Mouse (Mus musculus): ENCODE measurements around the gene Klf3. TPM values are rescaled to one million over a fixed set of nuclear protein-coding genes. Genes with fewer than 3 reads are reported as not detected.

Gene Klf3
- polyA plus RNA-seq (2012; rRNA removed): 19.6 and 24.0 TPM in 2 replicates

DNA sequence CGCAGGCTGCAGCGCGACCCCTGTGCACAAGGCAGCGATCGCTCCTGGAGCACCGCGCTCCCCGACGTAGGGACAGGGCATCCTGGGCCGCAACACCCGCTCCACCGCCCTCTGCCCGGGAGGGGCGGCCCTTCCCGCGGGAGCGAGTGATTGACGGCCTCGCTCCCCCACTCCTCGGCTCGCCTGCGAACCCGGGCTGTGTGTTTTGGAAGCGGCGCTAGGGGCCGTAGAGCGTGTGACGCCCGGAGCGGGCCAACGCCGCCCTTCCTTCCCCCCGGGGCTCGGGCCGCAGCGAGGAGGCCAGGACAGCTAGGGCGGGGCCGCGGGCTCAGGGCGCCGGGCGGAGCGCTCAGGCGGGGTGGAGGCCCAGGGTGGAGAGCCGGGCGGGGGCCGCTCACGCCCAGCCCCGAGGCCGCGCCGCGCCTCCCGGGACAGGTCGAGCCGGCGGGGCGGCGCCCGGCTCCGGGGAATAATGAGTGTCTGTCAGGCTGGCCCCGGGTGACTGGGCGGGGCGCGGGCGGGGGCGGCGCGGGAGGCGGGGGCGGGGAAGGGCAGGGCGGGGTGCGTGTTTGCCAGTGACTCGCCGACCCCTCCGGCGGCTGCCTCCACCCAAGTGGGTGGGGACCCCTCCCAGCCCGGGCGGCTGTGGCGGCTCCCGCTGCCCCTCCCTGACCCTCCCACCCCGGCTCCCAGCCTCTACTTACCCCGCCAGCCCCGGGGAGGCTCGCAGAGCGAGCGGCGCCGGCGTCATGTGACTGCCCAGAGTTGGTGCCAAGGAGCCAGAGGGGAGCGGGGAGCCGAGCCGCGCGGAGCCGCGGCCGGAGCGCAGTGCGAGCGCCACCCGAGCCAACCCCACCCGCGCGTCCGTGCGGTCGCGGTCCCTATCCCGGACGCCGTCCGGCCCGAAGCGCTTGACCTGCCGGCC is at the start of gene Klf3:
TSS of gene Klf3 (plus strand) at position 594 of the 925 bp plus-strand sequence.

Other genes with a start within 250 kb of the Klf3 start
- 0.74 and 1.1 TPM in 2 replicates for gene Tlr1, start 130.2 kb downstream of the Klf3 start, polyA plus RNA-seq (2012; rRNA removed)
- gene Tlr6, start 156.7 kb downstream of the Klf3 start, polyA plus RNA-seq (2012; rRNA removed): 0.32 and 0.80 TPM in 2 replicates
- gene Fam114a1, start 166.7 kb downstream of the Klf3 start, polyA plus RNA-seq (2012; rRNA removed): 12.9 and 29.5 TPM in 2 replicates